Mouse (Mus musculus) layer of hippocampus, adult 11-12 months (tissue): ENCODE data around the gene Pitpnb.

Experiments used
- DNase-seq: peaks from one replicate; pipeline ENCODE4 v3.0.0; 2022; ENCODE audit warnings: low spot score

Pitpnb gene

DNA sequence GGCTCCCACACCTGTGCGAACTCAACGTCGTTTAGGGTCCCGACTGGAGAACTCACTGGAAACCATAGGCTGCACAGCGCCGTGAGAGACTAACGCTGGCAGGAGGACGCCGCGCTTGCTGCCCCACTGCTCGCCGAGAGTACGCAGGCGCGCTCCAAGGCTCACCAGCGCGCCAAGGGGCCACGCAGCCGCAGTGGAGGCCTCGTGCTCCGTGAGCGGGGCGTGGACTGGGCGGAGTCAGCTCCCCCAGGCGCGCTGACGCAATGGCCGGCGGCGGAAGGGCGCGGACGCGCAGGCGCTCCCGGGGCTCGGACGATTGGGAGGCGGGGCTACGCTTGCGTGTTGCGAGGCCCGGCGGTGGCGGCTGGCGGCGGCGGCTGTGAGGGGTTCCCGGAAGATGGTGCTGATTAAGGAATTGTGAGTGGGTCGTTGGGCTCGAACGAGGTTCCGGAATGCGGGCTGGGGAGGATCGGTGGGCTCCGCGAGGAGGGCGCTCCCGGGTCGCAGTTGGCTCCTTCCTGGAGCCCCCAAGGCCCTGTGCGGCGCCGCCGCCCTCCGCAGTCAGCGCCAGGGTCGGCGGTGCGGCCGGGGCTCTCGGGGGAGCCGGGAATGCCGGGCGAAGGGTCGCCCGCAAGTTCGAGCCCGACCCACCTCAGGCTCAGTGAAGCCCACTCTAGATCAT, at the start of gene Pitpnb:
TSS of gene Pitpnb (plus strand) at position 347 of the 682 bp plus-strand sequence.
- peak; percentile 97 for DNase-seq

DNA sequence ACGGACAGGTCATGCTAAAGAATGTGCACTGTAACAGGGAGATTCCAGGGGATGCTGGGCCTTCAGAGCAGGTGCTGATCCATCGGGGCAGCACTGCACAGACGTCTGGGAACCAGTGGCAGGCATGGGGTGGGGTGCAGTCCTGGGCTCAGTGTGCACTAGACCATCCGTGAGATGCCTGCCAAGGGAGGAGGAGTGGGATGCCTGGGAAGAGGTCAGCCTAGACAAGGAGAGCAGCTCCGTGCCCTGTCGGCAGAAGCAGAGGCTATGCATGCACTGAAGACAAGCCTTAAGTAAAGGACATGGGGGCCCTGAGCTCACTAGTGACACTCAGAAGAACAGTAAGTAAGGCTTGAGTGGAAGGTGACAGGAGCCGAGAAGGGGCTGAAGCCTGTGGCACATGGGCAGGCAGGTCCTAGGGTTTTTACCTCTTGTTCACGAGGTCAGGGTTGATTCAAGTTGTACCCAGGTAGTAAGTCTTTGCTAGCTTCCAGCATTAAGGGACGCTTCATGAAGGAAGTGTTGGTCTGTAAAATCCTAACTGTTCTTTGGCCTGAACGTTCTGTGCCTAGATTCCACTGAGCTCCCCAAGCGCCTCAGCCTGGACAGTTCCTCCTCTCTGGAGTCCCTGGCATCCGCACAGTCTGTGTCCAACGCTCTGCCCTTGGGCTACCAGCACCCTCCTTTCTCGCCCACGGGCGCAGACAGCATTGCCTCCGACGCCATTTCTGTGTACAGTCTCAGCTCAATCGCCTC, 46.0 kb upstream of the Pitpnb start:
- no peak for DNase-seq

DNA sequence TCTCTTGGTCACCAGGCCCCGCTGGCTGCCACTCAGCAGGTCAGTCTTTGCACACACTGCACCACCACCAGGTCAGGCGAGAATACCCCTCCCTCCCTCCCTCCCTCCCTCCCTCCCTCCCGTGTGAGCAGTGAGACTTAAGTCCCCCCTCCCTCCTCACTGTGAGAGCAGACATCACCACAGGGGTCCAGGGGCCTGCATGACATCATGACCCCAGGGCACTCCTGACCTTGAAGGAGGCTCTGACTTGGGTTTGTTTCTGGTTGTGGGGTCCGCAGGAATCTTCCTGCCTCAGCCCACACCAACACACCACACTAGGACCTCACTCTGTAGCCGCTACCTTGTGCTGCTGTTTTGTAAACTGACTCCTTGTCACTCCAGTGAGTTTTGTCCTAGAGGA, 43.0 kb upstream of the Pitpnb start:
- DNase-seq = no peak

DNA sequence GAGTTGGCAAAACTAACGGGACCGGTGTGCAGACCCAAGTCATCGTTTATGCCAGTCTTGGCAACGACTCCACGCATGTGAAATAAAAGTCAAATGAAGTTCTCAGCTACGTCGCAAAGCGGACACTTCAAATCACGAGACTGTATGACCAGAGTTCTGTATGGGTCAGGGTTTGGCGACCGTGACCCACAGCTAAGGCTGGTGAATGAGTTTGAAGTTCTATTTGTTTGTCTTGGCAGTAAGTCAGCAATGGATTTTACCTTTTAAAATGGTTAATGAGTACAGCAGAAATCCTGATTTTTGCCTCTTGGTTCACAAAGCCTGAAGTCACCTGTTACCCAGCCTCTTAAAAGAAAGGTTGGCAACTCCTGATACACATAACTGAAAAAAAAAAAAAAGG, 42.1 kb upstream of the Pitpnb start:
- DNase-seq = no peak

DNA sequence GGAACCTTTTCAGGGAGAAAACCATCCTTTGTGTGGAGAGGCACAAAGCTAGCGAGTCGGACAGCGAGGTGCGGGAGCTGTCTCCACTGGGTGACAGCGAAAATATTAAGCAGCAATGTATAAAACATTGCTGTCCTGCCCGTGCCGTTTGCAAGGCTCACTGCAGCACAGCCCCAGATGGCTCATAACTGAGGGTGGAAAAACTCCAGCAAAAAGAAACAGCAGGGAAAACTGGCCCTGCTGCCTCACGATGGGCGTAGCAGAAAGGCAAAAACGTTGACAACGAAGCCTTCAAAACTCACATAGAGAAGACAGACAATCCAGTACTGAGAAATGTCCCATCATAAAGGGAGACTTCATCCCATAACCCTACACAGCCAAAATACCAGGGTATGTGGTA, 40.5 kb upstream of the Pitpnb start:
- peak; percentile 42 for DNase-seq

DNA sequence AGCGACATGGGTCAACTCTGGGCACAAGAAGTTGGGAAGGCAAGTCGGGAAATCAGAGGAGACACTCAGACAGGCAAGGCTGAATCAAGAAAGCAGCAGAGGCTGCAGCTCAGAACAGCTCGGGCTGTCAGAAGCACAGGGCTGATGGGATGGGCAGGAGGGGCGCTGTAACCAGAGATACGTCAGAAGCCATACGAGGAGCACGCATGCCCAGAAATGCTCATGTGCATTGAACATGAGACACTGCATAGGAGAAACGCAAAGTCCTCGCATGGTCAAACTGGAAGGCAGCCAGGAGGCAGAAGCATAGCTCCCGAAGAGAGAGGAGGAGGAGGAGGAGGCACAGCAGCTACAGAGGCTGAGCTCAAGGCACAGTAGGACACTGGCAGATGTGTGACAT, 38.9 kb upstream of the Pitpnb start:
- peak; percentile 54 for DNase-seq

DNA sequence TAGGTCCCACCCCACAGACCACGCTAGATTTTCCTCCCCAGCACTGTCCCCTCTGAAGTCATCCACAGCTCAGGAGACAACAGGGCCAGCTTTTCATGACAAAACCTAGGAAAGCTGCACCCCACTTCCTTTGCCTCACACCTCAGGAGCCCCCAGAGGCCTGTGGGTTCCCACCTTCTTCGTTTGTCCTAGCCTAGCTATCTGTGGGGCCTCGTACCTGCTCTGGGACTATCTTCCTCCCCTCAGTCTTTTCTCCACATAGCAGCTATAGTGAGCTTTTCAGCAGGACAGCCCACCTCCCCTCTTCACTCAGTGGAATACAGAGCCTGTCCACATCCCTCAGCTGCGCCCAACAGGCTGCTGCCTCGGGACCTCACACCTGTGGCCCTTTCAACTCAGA, 32.8 kb upstream of the Pitpnb start:
- no peak for DNase-seq

DNA sequence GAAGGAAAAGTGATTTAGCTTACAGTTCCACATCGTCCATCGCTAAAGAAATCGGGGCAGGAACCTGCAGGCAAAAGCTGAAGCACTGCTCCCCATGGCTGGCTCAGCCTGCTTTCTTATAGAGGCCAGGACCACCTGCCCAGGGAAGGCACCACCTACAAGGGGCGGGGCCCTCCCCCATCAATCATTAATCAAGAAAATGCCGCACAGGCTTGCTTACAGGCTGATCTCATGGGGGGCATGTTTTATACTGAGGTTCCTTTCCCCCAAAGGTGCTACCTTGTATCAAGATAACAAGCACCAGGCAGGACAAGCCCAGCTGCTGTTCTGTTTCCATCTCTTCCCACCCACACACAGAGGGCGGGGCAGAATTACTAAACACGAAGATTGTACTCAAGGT, 31.9 kb upstream of the Pitpnb start:
- no peak for DNase-seq

DNA sequence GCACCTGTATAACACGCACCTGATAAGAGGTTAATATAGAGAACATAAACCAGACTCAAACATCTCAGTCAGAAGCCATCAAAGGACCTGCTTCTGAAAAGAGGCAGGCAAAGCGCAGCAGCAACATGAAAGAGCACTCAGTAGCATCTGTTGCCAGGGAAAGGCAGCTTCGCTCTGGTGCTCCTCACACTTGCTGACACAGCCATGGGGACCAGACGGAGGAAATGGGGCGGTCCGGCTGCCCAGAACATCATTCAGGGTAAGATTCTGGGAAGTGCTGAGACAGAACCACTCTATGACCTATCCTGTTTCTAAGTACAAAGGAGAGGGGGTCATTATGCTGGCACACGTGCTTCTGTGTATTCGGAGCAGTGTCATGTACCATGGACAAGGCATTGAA, 29.8 kb upstream of the Pitpnb start:
- DNase-seq = no peak

DNA sequence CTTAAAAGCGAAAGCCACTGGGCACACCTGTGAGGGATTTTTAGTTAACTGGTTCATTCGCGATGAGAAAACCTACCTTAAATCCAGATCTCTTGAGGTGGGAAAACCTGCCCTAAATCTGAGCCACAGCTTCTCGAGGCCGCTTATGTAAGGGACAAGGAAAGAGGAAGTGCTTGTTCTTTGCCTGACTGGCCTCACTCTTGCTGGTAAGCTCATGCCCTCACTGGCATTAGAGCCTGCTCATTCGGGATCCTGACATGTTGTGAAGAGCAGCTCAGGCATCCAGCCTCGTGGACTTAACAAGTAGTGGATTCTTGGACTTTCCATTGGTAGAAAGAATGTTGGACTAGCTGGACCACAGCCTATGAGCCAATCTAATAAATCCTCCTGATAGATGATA, 28.8 kb upstream of the Pitpnb start:
- DNase-seq = no peak

DNA sequence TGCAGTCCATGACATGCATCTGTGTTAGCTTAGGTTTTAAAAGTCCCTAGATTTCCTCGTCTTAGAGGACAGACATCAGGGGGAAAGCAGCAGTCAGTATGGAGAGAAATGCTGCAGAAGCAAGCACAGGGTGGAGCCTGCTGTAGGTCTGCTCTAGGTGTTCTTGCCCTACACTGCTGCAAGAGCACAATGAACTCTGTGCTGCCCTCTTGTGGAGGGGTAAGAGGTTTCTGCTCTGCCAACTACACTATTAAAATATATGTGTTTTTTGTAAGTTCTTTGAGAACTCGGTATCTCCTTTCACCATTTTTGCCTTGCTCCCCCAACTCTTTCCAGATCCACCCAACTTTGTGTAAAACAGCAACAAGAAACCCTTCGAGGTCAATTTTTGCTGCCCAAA, 25.8 kb upstream of the Pitpnb start:
- DNase-seq = no peak

DNA sequence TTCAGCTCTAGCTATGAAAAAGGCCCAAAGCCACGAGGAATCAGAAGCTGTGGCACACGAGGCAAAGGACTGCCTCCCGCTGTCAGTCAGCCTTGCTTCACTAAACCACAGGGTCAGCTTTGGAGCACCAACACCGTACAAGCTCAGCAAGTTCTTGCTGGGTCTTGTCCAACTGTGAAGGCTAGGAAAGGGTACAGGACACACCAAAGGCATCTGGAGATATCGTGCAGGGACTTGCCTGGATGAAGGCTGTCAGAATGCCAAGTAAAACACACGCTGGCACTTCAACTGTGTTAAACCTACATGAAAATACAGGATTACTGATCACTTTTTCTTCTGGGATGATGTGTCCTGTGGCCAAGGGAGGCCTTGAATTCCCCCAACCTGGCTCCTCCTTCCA, 20.4 kb upstream of the Pitpnb start:
- DNase-seq = no peak

DNA sequence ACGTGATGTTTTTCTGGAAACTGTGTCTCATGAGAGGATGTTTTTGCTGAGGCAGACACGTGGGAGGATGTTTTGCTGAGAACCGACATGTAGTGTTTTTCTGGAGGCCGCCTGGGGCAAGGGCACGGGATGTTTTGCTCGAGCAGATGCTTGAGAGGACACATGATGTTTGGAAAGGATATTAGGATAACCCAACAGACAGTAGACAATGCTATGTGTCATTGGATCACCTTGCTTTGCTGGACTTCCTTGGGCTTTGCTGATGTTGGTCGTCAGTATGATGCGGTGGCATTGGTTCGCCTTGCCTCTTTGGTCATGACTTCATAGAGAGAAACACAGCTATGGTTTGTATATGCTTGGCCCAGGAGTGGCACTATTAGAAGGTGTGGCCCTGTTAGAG, 16.7 kb upstream of the Pitpnb start:
- no peak for DNase-seq

DNA sequence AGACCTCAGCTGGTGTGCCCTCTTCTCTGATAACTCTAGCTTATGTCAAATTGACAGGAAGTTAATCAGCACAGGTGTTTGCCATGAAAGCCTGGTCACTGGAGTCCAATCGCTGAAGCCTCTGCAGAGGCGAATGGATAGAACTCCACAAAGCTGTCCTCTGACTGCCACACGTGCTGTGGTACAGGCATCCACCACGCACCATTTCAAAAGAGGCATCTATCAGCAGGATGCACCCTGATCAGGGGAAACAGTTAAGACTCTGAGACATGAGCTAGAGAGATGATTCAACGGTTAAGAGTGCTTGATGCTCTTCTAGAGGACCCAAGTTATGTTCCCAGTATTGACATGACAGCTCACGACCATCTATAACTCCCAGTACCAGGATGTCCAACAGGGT, 15.5 kb upstream of the Pitpnb start:
- DNase-seq = no peak

DNA sequence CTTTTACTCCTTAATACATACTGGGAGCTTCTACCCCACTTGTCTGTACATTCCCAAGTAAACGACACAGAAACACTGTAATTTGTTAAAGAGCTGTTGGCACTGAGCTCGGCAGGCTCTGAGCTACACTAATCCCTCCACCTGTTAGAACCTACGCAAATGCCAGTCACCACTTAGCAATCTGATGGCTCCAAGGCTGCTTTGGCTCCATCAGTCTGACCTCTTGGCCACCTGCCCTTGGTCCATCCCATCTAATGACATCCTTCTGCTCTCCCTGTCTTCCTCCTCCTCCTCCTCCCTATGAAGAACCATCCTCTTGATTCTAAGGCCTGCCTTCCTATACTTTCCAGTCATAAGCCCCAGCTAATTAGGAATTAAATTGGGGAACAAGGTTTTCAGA, 13.0 kb upstream of the Pitpnb start:
- DNase-seq = no peak

DNA sequence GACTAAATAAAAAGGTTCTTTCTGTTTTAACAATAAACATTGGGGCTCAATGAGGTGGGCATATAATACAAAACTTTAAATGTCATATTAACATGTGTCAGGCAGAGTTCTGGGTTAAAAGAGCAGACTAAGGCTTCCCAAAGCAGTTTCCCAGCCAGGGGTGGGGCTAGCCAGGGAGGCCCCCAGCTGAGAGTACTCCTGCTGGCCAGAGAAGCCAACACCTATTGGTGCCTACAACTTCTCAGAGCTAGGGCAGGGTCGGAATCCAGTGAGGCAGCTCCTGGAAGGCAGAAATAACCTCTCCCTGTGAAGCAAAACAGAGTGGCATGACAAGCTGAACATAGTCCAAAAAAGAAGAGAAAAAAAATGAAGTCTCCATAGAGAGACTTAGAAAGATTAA, 11.6 kb upstream of the Pitpnb start:
- no peak for DNase-seq

DNA sequence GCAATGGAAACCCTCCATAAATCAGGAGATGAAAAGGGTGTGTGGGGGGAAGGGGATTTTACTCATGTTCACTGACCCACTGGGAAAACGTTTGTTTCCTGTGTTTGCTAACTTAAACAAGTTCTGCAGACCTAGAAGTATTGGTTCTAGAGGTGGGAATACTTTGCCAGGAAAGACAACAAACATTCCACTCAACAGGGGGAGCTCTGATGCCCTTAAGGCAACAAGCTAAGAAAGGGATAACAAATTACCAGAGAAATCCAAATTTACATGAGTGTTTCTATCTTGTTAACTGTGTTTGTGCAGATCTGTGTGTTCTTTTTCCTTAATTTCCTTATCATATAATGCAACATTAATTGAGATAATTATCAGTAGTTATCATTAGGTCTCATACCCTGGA, 4.8 kb upstream of the Pitpnb start:
- no peak for DNase-seq

DNA sequence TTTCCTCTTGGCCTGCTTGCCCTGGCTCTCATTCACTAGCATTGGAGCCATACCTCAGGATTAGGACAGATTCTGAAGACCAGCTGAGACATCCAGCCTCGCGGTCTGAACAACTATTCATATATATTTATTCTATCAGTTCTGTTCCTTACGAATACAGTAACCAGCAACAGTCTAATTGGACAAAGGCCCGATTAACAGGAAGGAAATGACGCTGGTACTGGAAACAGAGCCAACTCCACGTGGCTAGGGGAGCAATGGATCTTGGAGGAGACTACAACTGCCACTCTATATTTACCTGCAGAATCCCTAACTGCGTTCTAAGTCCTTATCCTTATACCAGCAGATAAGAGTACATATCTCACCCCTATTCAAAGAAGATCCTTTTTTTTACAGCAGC, 3.1 kb upstream of the Pitpnb start:
- no peak for DNase-seq

DNA sequence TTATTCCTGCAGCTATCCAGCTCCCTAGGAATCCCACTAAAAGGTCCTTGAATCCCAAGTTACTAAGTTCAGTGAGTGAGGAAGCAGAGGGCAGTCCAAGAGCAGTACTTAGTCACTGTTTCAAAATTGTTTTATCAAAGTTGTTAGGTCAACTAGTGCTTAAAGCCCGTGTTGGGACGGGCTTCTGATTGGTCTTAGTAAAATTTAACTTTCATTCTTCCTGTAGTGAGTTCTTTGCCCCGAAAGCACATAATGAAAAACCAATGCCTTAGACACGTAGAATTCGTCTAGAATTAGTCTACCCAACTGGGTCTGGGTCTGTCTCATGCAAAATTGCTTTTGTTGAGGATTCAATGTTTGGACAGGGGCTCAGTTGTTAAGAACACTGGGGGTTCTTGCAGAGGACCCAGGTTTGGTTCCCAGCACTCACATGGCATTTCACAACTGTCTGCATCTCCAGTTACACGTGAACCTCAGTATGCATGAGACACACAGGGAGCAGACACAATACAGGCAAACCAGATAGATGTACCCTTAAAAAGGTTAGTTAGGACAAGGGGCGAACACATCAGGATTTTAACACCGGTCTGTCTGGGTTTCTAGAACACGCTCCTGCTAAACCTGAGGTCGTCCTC, 664 bp upstream of the Pitpnb start:
- DNase-seq = no peak

DNA sequence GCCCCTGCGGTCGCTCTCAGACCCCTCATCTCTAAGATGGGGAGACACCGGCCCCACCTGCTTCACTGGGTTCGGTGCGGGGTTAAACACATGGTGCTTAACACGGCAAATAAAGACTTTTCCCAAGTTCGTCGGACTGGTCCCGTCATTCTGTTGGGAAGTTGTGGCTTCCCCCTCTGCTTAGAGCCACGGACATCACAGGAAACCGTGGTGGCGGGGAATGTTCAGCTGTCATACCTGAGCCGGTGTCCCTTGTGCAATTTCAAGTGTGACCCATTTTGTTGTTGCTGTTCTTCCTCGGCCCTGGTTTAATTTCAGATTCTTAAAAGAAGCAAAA, 504 bp downstream of the Pitpnb start:
- no peak for DNase-seq

DNA sequence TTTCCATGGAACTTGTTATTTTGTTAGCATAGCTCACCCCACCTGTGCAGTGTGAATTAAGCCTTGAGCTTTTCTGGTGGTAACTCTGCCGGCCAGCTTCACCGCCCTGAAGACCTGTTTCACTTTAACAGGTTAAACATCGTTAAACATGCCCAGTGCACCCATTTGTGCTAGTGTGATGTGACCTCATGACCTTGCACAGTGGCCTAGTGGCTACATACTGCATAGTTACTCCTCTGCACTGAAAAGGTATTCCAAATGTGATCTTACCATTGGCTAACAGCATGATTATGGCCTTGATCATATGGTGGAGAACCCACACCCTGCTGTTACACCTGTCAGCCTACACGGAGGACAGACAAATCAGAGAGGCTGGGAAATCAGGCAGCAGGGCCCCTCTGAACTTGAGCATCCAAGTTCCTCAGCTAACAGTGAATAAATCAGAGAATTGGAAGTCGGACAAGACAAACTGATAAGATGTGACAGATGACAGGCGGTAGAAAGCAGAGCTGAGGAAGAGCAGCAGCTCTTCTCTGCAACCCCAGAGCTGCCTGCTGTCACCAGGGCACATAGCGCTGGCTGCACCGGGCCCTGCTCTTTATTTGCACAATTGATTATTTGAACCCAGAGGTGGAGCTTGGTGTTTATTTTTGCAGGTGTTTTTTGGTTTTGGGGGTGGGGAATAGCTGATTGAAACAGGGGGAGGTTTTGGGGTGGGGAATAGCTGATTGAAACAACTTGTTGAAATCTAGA, 5.6 kb downstream of the Pitpnb start:
- DNase-seq = no peak

DNA sequence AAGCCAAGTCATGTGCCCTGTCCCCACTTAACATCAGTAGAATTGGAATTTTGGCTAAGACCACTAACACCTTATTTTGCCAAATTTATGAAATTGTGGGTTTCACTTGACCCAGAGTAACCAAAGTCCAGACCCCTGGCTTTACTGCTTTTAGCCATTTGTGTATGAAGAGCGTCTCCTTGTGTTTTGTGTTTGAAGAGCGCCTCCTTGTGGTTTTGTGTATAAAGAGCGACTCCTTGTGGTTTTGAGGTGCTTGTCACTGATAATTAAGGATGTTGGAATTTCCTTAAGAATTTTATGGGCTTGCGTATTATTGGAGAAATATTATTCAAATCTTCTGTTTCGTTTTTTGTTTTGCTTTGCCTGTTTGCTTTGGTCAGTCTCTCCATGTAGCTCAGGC, 11.0 kb downstream of the Pitpnb start:
- peak; percentile 24 for DNase-seq
